Mouse (Mus musculus): ENCODE results near the gene Fyb.

GRCm38 (mm10) chr15:6663991-6664390, 141.3 kb downstream of the Fyb start:
- TF ChIP-seq CTCF (IDR thresholded peaks at IDR 0.05; ENCODE audit: borderline replicate concordance, extremely low read depth, insufficient read depth, insufficient read length) (no peak), POLR2A (IDR thresholded peaks at IDR 0.05; ENCODE audit: borderline replicate concordance, extremely low read depth, insufficient read depth, insufficient read length, poor library complexity, severe bottlenecking) (no peak)

Data from brain, embryonic 14.5 days (tissue).